Mouse (Mus musculus) heart, embryonic 14.5 days (tissue): ENCODE measurements around the gene Rgs9bp. TPM values are rescaled to one million over a fixed set of nuclear protein-coding genes. Genes with fewer than 3 reads are reported as not detected.

Experiments used
- ATAC-seq: fragments of 200-750 bp; cut with Nextera tagmentation; 2 replicates; pipeline ENCODE4 v1.8.0; 2017; ENCODE audit warnings: low read depth, moderate TSS enrichment; ENCODE audit not compliant: insufficient number of reproducible peaks, insufficient read depth, low FRiP score
- H3K27ac ChIP-seq, 2 experiments: fragments of 200-500 bp in 1 of 2; fragments of 300-500 bp in 1 of 2; sonication (generic) in 1 of 2; replicated peaks in 1 of 2; 2 replicates each; pipeline ENCODE4 v1.5.1; 2012 to 2014; ENCODE audit warnings: low read depth in 2 of 2, low read length in 2 of 2, control low read depth in 1 of 2, mild to moderate bottlenecking in 1 of 2, mixed read lengths in 1 of 2; ENCODE audit not compliant: control insufficient read depth in 1 of 2, insufficient read depth in 1 of 2
- H3K27me3 ChIP-seq: fragments of 300-500 bp; sonication (generic); 2 replicates; pipeline ENCODE4 v1.6.1; 2014; ENCODE audit warnings: mild to moderate bottlenecking, low read length, control low read depth; ENCODE audit not compliant: control insufficient read depth, insufficient read depth
- H3K36me3 ChIP-seq: fragments of 300-500 bp; sonication (generic); 2 replicates; pipeline ENCODE4 v1.6.1; 2014; ENCODE audit warnings: mild to moderate bottlenecking, control low read depth, low read length, mixed read lengths; ENCODE audit not compliant: control insufficient read depth, insufficient read depth
- H3K4me1 ChIP-seq, 2 experiments: fragments of 200-500 bp in 1 of 2; fragments of 300-500 bp in 1 of 2; sonication (generic) in 1 of 2; 2 replicates each; pipeline ENCODE4 v1.6.1; 2012 to 2014; ENCODE audit warnings: low read length in 2 of 2, control low read depth in 1 of 2, mixed read lengths in 1 of 2; ENCODE audit not compliant: control insufficient read depth in 2 of 2, insufficient read depth in 2 of 2
- H3K4me2 ChIP-seq: fragments of 300-500 bp; sonication (generic); 2 replicates; pipeline ENCODE4 v1.6.1; 2014; ENCODE audit warnings: mild to moderate bottlenecking, low read length
- H3K4me3 ChIP-seq, 2 experiments: fragments of 200-500 bp in 1 of 2; fragments of 300-500 bp in 1 of 2; sonication (generic) in 1 of 2; 2 replicates each; pipeline ENCODE4 v1.5.1; 2012 to 2014; ENCODE audit warnings: low read length in 2 of 2, mild to moderate bottlenecking in 2 of 2, control low read depth in 1 of 2, low read depth in 1 of 2, moderate library complexity in 1 of 2; ENCODE audit not compliant: control insufficient read depth in 1 of 2, insufficient read depth in 1 of 2
- H3K9ac ChIP-seq: fragments of 300-500 bp; sonication (generic); 2 replicates; pipeline ENCODE4 v1.6.1; 2014; ENCODE audit warnings: mild to moderate bottlenecking, low read length
- H3K9me3 ChIP-seq: fragments of 300-500 bp; sonication (generic); 2 replicates; pipeline ENCODE4 v1.6.1; 2016; ENCODE audit warnings: low read length, control low read depth; ENCODE audit not compliant: control insufficient read depth
- WGBS: fragments of 180-500 bp; shearing (Covaris S2); extraction: QIAGEN DNeasy Blood & Tissue Kit; methylation state at CpG from one replicate; pipeline ENCODE4 v1.1.7; 2014; 5-methylcytosine and 5-hydroxymethylcytosine counted together
- polyA plus RNA-seq: library from polyadenylated mRNA; unstranded; fragments of >200 nt; fragmentation: Nextera tagmentation; extraction: Ambion mirVana; gene quantifications from 2 replicates; pipeline ENCODE4 v1.2.1, GENCODE M21; 2014

Rgs9bp gene
- polyA plus RNA-seq, 1 experiment from 2014 or later: 0.43 TPM

DNA sequence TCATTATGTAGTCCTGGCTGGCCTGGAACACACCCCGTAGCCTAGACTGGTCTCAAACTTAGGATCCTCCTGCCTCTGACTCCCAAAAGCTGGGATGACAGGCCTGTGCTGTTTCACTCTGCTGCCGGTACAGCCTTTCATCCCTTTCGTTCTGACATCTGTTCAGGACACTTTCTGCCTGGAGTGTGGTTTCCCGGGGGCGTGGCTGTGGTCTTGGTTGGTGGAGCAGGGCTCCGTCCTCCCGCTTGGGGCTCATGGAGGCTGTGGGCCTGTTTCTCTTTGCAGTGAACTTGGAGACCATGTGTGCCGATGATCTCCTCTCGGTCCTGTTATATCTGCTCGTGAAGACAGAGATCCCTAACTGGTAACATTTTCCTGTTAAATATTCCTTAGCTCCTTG, 21.4 kb upstream of the Rgs9bp start:
- H3K27ac ChIP-seq: no peak overlapping the region

DNA sequence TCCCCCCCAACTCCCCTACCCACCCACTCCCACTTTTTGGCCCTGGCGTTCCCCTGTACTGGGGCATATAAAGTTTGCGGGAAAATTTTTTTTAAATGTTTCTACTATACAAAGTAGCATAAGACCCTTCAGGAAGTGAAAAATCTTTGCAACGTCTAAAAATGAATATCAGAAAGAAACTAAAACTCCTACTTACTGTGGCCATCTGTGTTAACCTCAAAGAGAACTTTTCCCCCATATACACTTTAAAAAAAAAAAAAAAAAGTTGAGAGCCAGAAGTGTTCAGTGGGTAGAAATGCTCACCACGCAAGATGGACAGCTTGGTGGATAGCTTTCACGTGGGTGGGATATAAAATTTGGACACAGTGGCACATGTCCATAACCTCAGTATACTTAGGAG, 17.4 kb upstream of the Rgs9bp start:
- no peak overlapping the region for H3K4me3 ChIP-seq
- H3K9me3 ChIP-seq: no peaks in the 10 kb centered on the region
- 96% methylated on average over 5 of the region's 5 CpGs for WGBS
- H3K4me2 ChIP-seq: no peak overlapping the region
- no peaks in the 10 kb centered on the region for H3K4me1 ChIP-seq
- no peak overlapping the region for H3K27ac ChIP-seq
- ATAC-seq: no peak
- H3K9ac ChIP-seq: no peak overlapping the region
- H3K27me3 ChIP-seq: no peaks in the 10 kb centered on the region
- H3K36me3 ChIP-seq: peaks cover 59% of the 10 kb centered on the region

More for the DNA sequence above, 21.4 kb upstream of the Rgs9bp start:
- H3K9me3 ChIP-seq: no peaks in the 10 kb centered on the region
- H3K4me1 ChIP-seq: no peaks in the 10 kb centered on the region
- H3K36me3 ChIP-seq: peaks cover 81% of the 10 kb centered on the region
- no peaks in the 10 kb centered on the region for H3K27me3 ChIP-seq
- ATAC-seq: no peak
- 88% methylated on average over 10 of the region's 10 CpGs for WGBS
- H3K4me3 ChIP-seq: no peak overlapping the region
- no peak overlapping the region for H3K4me2 ChIP-seq
- H3K9ac ChIP-seq: no peak overlapping the region

DNA sequence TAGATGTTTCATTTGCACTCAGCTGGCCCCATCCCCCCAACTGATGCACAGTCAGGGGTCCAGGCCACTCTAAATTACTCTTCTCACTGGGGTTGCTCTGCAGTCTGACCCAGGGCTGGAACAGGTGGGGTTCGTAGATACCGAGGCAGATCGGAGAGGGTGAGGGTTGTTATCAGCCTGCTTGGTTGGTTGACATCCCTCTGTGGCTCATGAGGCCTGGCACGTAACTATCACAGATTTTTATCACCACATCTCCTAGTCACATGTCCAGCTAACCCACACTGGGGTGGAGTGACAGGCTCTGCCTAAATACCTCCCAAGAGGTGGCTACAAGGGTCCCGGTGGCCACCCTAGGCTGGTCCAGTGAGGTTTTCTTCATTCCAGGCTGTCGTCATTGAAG, 15.7 kb upstream of the Rgs9bp start:
- Histone ChIP-seq H3K4me1 (no peaks in the 10 kb centered on the region), H3K9ac (no peak overlapping the region), H3K9me3 (no peaks in the 10 kb centered on the region), H3K27ac (no peak overlapping the region), H3K27me3 (no peaks in the 10 kb centered on the region), H3K4me2 (no peak overlapping the region), H3K36me3 (peaks cover 51% of the 10 kb centered on the region), H3K4me3 (no peak overlapping the region)
- WGBS: 80% methylated on average over 6 of the region's 6 CpGs
- no peak for ATAC-seq

DNA sequence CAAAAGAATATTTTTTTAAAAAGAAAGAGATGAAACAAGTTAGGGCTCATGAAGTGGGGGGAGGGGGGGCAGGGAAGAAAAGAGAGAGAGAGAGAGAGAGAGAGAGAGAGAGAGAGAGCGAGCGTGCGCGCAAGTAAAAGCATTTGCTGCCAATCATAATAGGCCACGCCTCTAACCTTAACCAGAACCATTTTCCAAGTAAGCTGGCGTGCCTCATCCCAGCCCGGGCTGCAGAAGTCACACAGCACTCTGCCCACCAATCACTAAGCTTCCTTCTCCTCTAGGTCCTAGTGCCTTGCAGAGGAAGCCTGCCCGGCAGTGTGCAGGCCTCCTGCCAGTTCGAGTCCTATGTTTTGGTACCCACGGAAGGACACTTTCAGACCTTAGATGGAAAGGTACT, 14.6 kb upstream of the Rgs9bp start:
- no peaks in the 10 kb centered on the region for H3K4me1 ChIP-seq
- no peaks in the 10 kb centered on the region for H3K27me3 ChIP-seq
- H3K9ac ChIP-seq: no peak overlapping the region
- no peak overlapping the region for H3K4me2 ChIP-seq
- peaks cover 55% of the 10 kb centered on the region for H3K36me3 ChIP-seq
- WGBS: 88% methylated on average over 7 of the region's 10 CpGs
- ATAC-seq: no peak
- H3K9me3 ChIP-seq: no peaks in the 10 kb centered on the region
- no peak overlapping the region for H3K4me3 ChIP-seq
- H3K27ac ChIP-seq: no peak overlapping the region

DNA sequence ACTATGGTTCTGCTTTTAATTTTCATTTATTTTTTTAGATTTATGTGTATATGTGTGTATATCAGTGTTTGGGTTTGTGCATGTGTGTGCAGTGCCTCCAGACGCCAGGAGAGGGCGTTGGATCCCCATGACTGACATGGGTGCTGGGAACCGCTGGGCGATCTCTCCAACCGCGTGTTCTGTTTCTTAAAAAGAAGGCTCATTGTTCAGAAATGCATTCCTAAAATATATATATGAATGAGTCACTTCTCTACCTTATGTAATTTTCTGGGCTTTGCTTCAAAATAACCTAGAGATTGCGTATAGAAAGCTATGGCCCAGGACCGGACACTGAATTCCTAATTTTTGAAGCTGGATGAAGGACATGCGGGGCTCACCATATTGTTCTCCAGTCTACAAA, 14.1 kb upstream of the Rgs9bp start:
- 89% methylated on average over 9 of the region's 9 CpGs for WGBS
- H3K27ac ChIP-seq: no peak overlapping the region
- no peaks in the 10 kb centered on the region for H3K27me3 ChIP-seq
- no peaks in the 10 kb centered on the region for H3K4me1 ChIP-seq
- no peak for ATAC-seq
- no peak overlapping the region for H3K9ac ChIP-seq
- H3K4me2 ChIP-seq: no peak overlapping the region
- H3K4me3 ChIP-seq: no peak overlapping the region
- no peaks in the 10 kb centered on the region for H3K9me3 ChIP-seq
- H3K36me3 ChIP-seq: peaks cover 58% of the 10 kb centered on the region

DNA sequence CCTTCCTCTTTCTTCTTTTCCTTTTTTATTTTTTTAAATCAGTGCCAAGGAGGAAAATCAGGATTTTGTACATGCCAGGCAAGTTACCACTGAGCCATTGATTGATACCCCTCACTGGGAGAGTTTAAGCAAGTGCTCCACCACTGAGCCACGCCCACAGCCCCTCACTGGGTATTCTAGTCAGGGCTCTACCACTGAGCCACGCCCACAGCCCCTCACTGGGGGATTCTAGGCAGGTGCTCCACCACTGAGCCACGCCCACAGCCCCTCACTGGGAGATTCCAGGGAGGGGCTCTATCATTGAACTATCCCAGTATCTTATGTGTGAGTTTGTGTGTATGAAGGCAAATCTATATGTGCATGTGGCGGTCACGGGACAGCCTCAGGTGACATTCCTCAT, 8.9 kb upstream of the Rgs9bp start:
- WGBS: 85% methylated on average over 5 of the region's 5 CpGs
- H3K4me2 ChIP-seq: no peak overlapping the region
- H3K27ac ChIP-seq: no peak overlapping the region
- no peak overlapping the region for H3K9ac ChIP-seq
- no peaks in the 10 kb centered on the region for H3K4me1 ChIP-seq
- peaks cover 55% of the 10 kb centered on the region for H3K36me3 ChIP-seq
- H3K4me3 ChIP-seq: no peak overlapping the region
- no peak for ATAC-seq
- no peaks in the 10 kb centered on the region for H3K9me3 ChIP-seq
- H3K27me3 ChIP-seq: no peaks in the 10 kb centered on the region

DNA sequence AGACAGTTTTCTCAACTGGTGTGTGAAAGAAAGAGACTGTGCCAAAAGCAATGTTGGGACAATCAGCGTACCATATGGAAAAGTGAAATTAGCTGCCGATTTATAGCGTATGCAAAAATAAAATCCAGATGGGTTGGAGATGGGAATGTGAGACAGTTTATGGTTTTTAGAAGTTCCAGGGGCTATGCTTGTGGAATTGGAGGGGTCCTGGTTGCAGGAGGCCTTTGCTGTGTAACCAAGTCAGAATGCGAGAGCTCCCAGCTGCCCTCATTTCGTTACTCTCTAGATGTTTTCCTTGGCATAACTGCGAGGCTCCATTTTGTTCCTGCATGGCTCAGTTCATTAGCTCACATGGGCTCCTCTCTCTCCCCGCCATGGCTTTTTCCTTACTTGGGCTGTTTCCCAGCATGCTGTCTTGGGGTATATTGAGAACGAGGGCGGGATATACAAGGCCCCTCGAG, 5.4 kb upstream of the Rgs9bp start:
- Histone ChIP-seq H3K9me3 (no peaks in the 10 kb centered on the region), H3K27me3 (no peaks in the 10 kb centered on the region), H3K36me3 (peaks cover 40% of the 10 kb centered on the region), H3K4me1 (peaks cover 7 to 8% of the 10 kb centered on the region in 2 experiments), H3K4me3 (no peak overlapping the region), H3K9ac (no peak overlapping the region), H3K4me2 (no peak overlapping the region), H3K27ac (no peak overlapping the region)
- WGBS: 85% methylated on average over 10 of the region's 10 CpGs
- no peak for ATAC-seq

DNA sequence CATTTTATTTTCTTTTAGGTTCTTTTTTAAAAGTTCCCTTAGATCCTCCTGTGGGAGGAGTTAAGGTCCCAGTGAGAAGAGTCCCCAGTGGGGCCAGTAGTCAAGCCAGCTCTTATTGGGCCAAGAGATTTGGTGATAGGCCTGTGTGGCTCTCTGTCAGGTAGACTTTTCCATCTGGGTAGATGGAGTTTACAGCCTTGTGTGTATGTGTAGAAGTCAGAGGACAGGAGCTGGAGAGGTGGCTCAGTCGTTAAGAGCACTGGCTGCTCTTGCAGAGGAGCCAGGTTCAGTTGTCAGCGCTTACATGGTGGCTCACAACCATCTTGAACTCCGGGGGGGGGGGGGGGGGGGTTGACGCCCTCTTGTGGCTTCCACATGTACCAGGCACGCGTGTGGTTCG, 4.1 kb upstream of the Rgs9bp start:
- Histone ChIP-seq H3K9ac (no peak overlapping the region), H3K4me3 (no peak overlapping the region), H3K36me3 (peaks cover 29% of the 10 kb centered on the region), H3K4me1 (peaks cover 7 to 10% of the 10 kb centered on the region in 2 experiments), H3K4me2 (no peak overlapping the region), H3K27me3 (peaks cover 1% of the 10 kb centered on the region), H3K9me3 (no peaks in the 10 kb centered on the region), H3K27ac (no peak overlapping the region)
- no peak for ATAC-seq
- whole genome bisulfite sequencing: 76% methylated on average over 7 of the region's 7 CpGs
